Mouse (Mus musculus): Measurements from ENCODE around the gene Atp6v0d1. TPM values are rescaled to one million over a fixed set of nuclear protein-coding genes. Genes with fewer than 3 reads are reported as not detected.
A peak's percentile ranks its signal among the peaks of the same experiment; 100 is the strongest.
"Not testable (repeated sequence)": the region's sequence is repeated elsewhere in the genome, so short reads cannot be mapped to it uniquely, and the experiment has no call there.

Gene Atp6v0d1
- total RNA-seq, 4 experiments from 2014 or later, result 258 to 301 (median 285) TPM

DNA sequence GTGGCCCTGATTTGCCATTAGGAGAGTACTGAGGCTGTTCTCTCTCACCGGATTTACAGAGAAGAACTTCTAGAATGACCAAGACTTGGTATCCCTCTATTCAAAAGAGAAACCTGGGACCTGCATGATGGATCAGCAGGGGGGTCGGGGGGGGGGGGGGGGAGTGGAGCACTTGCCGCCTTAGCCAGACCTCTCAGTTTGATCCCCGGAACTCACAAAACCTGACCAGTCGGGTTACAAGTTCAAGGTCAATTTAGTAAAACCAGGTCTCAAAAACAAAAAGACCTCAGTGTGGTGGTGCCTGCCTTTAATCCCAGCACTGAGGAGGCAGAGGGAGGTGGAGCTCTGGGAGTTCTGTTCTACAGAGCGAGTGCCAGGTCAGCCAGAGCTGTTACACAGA is 8.9 kb upstream of the Atp6v0d1 start:
- no peak for DNase-seq (ENCODE audit: low spot score in 2 of 2)

DNA sequence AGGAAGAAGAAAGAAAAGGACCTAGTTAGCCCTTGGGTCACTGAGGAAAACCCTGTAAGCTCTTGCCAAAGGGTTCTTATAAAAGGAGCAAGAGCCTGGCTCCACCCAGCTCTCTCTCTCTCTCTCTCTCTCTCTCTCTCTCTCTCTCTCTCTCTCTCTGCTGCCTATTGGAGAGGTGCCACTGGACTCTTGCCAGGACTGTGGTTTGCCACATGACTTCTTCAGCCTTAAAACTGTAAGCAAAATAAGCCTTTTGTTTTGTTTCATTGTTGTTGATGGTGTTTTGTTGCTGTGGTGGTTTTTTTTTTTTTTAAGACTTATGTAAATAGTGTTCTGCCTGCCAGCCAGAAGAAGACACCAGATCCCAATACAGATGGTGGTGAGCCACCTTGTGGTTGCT is 7.6 kb upstream of the Atp6v0d1 start:
- DNase-seq (ENCODE audit: low spot score in 2 of 2), result no peak

GRCm38 (mm10) chr8:105571810-105572209 is 6.0 kb upstream of the Atp6v0d1 start:
- DNase-seq (ENCODE audit: low spot score in 2 of 2), result no peak

- DNase-seq (ENCODE audit: low spot score in 2 of 2), result no peak
These were observed 1.1 kb upstream of the Atp6v0d1 start for GRCm38 (mm10) chr8:105566703-105567595.

GRCm38 (mm10) chr8:105565401-105565881 is 406 bp downstream of the Atp6v0d1 start:
- DNase-seq (ENCODE audit: low spot score in 2 of 2), result peak in 1 of 2 experiments; percentile 60

- DNase-seq (ENCODE audit: low spot score in 2 of 2), result not testable (repeated sequence)
These were observed 1.1 kb downstream of the Atp6v0d1 start for GRCm38 (mm10) chr8:105564573-105565229.

GRCm38 (mm10) chr8:105563871-105564270 is 2.0 kb downstream of the Atp6v0d1 start:
- no peak for DNase-seq (ENCODE audit: low spot score in 2 of 2)

- no peak for DNase-seq (ENCODE audit: low spot score in 2 of 2)
These were observed 3.0 kb downstream of the Atp6v0d1 start for GRCm38 (mm10) chr8:105562863-105563262.

- no peak for DNase-seq (ENCODE audit: low spot score in 2 of 2)
These were observed 10.6 kb downstream of the Atp6v0d1 start for GRCm38 (mm10) chr8:105555230-105555629.

GRCm38 (mm10) chr8:105554087-105554486 is 11.8 kb downstream of the Atp6v0d1 start:
- peak; percentile 34 to 47 for DNase-seq (ENCODE audit: low spot score in 2 of 2)

DNA sequence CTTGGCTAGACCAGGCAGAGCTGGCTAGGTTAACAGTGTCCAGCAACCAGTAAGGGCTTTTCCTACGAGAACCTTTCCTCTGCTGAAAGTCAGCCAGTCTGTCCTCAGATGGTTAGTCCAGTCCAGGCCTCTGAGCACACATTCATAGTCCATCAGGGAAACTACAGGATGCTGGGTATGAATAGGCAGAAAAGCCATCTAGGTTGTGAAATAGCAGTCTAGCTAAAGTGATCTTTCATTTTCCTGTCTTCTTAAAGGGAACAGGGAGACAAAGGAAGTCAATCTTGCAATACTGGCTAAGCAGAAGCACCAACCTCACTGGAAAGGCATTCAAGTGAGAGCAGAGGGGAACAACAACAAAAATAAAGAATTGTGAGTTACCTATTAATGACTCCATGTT is 13.0 kb downstream of the Atp6v0d1 start:
- no peak for DNase-seq (ENCODE audit: low spot score in 2 of 2)

- no peak for DNase-seq (ENCODE audit: low spot score in 2 of 2)
These were observed 13.8 kb downstream of the Atp6v0d1 start for GRCm38 (mm10) chr8:105552032-105552431.

DNA sequence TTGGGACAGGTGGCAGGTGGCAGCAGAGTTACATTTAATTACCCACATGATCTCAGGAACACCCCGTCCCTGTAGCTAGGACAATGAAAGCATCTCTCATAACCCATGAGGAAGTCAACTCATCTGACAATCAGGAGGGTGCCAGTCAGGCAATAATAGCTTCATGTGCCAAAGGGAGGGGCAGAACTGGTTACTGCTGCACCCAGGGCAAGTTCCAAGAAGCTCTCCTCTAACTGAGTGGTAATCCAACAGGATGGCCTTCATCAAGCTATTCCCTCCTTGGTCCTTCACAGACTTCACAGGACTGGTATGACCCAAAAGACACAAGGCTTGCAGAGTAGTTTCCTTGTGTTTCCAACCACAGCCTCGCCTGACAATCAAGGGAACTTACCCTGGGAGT is 15.8 kb downstream of the Atp6v0d1 start:
- no peak for DNase-seq (ENCODE audit: low spot score in 2 of 2)

DNA sequence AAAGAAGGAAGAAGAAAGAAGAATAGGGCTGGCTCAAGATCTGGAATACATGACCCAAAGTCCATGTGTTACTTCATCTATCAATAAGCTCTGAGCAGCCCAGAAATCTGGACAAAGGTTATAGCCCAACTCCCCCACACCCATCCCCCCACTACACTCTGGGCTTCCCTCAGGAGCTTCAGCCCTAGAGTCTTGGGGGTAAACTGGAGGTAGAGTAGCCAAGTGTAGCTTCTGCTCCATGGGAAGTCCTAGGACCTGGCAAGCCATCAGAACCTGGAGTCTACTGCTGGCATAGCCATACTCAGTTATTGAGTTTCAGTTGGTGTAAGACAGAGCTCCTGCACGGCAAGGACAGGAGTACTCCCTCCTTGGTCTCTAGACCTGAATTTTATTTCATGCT is 16.3 kb downstream of the Atp6v0d1 start:
- DNase-seq (ENCODE audit: low spot score in 2 of 2), result no peak

- no peak for DNase-seq (ENCODE audit: low spot score in 2 of 2)
These were observed 19.2 kb downstream of the Atp6v0d1 start for GRCm38 (mm10) chr8:105546384-105547350.

DNA sequence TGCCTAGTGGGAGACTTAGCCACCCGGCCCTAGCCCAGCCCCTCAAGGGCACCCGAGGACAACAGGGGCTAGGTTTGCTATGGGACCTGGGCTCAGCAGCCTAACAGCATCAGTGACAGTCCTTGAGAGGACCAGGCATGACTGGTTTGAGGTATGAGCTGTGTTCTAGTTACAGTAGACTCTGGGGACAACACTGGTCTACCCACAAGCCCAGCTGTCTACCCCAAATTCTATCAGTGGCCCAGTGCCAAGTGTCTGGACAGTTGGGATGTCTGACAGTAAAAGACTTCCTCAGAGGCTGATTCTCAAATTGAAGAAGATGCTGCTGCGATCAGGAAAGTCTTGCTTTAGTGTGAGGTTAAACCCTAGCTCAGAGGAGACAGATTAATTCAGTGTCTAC is 20.6 kb downstream of the Atp6v0d1 start:
- DNase-seq (ENCODE audit: low spot score in 2 of 2), result no peak

GRCm38 (mm10) chr8:105544544-105545205 is 21.2 kb downstream of the Atp6v0d1 start:
- DNase-seq (ENCODE audit: low spot score in 2 of 2), result no peak

- no peak for DNase-seq (ENCODE audit: low spot score in 2 of 2)
These were observed 22.1 kb downstream of the Atp6v0d1 start for GRCm38 (mm10) chr8:105543703-105544102.

DNA sequence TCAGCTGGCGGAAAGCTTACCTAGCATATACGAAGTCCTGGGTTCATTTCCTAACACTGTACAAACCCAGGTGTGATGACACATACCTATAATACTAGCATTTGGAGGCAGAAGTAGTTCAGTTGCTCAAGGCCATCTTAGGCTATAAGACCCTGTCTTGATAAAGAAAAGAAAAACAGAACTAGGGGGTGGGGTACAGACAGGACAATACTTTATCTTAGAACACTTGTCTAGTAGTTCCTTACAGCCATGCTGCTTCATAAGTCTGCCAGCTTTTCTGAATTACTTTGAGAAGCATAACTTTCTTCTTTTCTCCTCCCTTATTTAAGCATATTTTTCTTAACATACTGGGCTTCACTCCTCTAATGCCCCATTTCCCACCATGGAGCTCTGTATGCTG is 23.0 kb downstream of the Atp6v0d1 start:
- no peak for DNase-seq (ENCODE audit: low spot score in 2 of 2)

DNA sequence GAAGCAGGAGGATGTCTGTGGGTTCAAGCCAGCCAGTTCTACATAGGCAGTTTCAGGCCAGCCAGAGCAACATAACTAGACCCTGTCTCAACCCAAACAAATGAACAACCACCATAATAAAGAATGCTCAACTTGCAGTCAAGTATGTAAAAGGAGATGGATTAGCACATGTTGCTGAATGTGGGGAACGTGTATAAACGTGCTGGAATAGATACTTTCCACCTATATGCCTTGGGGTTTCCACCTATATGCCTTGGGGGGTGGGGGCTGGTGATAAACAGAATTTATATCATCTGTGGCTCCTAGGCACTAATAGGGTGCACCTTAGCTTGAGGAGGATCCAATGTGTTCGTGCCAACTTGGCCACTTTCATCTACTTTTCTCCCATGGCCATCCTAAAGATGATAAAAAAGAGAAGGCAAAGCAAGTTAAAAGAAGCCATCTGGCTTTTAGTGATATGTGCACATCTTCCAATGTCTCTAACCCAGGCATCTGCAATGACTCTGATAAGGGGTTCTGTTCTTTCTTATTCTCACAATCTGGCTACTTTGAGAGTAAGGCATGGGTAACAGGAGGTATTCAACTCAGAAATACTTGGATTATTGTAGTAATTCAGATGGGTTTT is 23.7 kb downstream of the Atp6v0d1 start:
- DNase-seq (ENCODE audit: low spot score in 2 of 2), result no peak
